8 mouse cellular contexts compared by ENCODE assay signal in genomic region chr14:32861149-32861581, GRCm38 (mm10). TPM values are rescaled to one million over a fixed set of nuclear protein-coding genes. Genes with fewer than 3 reads are reported as not detected.
DNase-seq lines count a peak whose midpoint lies in the region; ATAC-seq and TF ChIP-seq lines count a peak whose summit lies in the region.

No protein-coding gene starts in this region.

- ATAC-seq in forebrain, embryonic 14.5 days: no peak
- no peak for ATAC-seq in forebrain, embryonic 15.5 days (replicated peaks)
- ATAC-seq in embryonic facial prominence, embryonic 14.5 days (ENCODE audit: low read depth): peak; percentile 58
- no peak for ATAC-seq in hindbrain, postnatal 0 days
- ATAC-seq in liver, postnatal 0 days: peak; percentile 51
- no peak for ATAC-seq in megakaryocyte progenitor cell, adult 5-6 weeks (replicated peaks; ENCODE audit: poor library complexity)

- no peak overlapping the region for H3K9ac ChIP-seq in forebrain, embryonic 14.5 days (ENCODE audit: low read length)
- no peak overlapping the region for H3K9ac ChIP-seq in forebrain, embryonic 15.5 days (replicated peaks)
- H3K9ac ChIP-seq in embryonic facial prominence, embryonic 14.5 days (ENCODE audit: low read depth, low read length): no peak overlapping the region
- no peak overlapping the region for H3K9ac ChIP-seq in hindbrain, postnatal 0 days (replicated peaks; ENCODE audit: low read length)
- no peak overlapping the region for H3K9ac ChIP-seq in liver, postnatal 0 days (replicated peaks)

- WGBS in forebrain, embryonic 14.5 days: 54% methylated on average over 6 of the region's 6 CpGs
- WGBS in forebrain, embryonic 15.5 days: 44% methylated on average over 6 of the region's 6 CpGs
- WGBS in embryonic facial prominence, embryonic 14.5 days: 14% methylated on average over 6 of the region's 6 CpGs
- WGBS in hindbrain, postnatal 0 days: 35% methylated on average over 6 of the region's 6 CpGs
- 32% methylated on average over 6 of the region's 6 CpGs for WGBS in liver, postnatal 0 days (ENCODE audit: insufficient replicate concordance)

- 0 out of 2 replicates have a peak overlapping the region, but pooled peaks have one; percentile 1 for H3K27ac ChIP-seq in forebrain, embryonic 14.5 days (ENCODE audit: low read depth, low read length)
- no peak overlapping the region for H3K27ac ChIP-seq in forebrain, embryonic 15.5 days (replicated peaks)
- no peak overlapping the region; the same call in 1 of the 2 replicates for H3K27ac ChIP-seq in embryonic facial prominence, embryonic 14.5 days (replicated peaks; ENCODE audit: low read depth, low read length)
- 0 out of 2 replicates have a peak overlapping the region, but pooled peaks have one; percentile 8 for H3K27ac ChIP-seq in hindbrain, postnatal 0 days
- peak overlapping the region; percentile 57; the same call in 1 of the 2 replicates for H3K27ac ChIP-seq in liver, postnatal 0 days (ENCODE audit: low read depth)
- no peak overlapping the region; the same call in 1 of the 2 replicates for H3K27ac ChIP-seq in layer of hippocampus, adult 2 months

- 0 out of 2 replicates have a peak, but pooled peaks cover 7% of the 10 kb centered on the region for H3K27me3 ChIP-seq in forebrain, embryonic 14.5 days (replicated peaks; ENCODE audit: control insufficient read depth, insufficient read depth, low read length)
- H3K27me3 ChIP-seq in forebrain, embryonic 15.5 days: no peaks in the 10 kb centered on the region; the same call in 1 of the 2 replicates
- H3K27me3 ChIP-seq in embryonic facial prominence, embryonic 14.5 days (replicated peaks; ENCODE audit: control insufficient read depth, insufficient read depth, low read length): no peaks in the 10 kb centered on the region
- 0 out of 2 replicates have a peak, but pooled peaks cover 3% of the 10 kb centered on the region for H3K27me3 ChIP-seq in hindbrain, postnatal 0 days (ENCODE audit: insufficient read depth, low read length)
- H3K27me3 ChIP-seq in liver, postnatal 0 days (ENCODE audit: insufficient read depth, low read length): peaks cover 9% of the 10 kb centered on the region

- no peak overlapping the region for H3K4me2 ChIP-seq in forebrain, embryonic 14.5 days (ENCODE audit: low read length)
- H3K4me2 ChIP-seq in forebrain, embryonic 15.5 days (replicated peaks): no peak overlapping the region
- H3K4me2 ChIP-seq in embryonic facial prominence, embryonic 14.5 days (ENCODE audit: low read depth, low read length): no peak overlapping the region
- H3K4me2 ChIP-seq in hindbrain, postnatal 0 days (ENCODE audit: low read depth, low read length): no peak overlapping the region
- no peak overlapping the region for H3K4me2 ChIP-seq in liver, postnatal 0 days (ENCODE audit: low read depth, low read length)

- H3K36me3 ChIP-seq in forebrain, embryonic 14.5 days (ENCODE audit: control insufficient read depth, insufficient read depth, low read length): no peaks in the 10 kb centered on the region
- no peaks in the 10 kb centered on the region for H3K36me3 ChIP-seq in forebrain, embryonic 15.5 days
- 0 out of 2 replicates have a peak, but pooled peaks cover 5% of the 10 kb centered on the region for H3K36me3 ChIP-seq in embryonic facial prominence, embryonic 14.5 days (ENCODE audit: control insufficient read depth, insufficient read depth, low read length)
- H3K36me3 ChIP-seq in hindbrain, postnatal 0 days (ENCODE audit: insufficient read depth, low read length): no peaks in the 10 kb centered on the region
- no peaks in the 10 kb centered on the region for H3K36me3 ChIP-seq in liver, postnatal 0 days (replicated peaks; ENCODE audit: insufficient read depth, low read length)

- no peak for TF ChIP-seq CTCF in hindbrain, postnatal 0 days (IDR thresholded peaks at IDR 0.05; ENCODE audit: low read depth)
- TF ChIP-seq CTCF in liver, postnatal 0 days (IDR thresholded peaks at IDR 0.05; ENCODE audit: low read depth): no peak
- no peak for TF ChIP-seq CTCF in layer of hippocampus, adult 2 months (conservative IDR thresholded peaks at IDR 0.05)

- DNase-seq in forebrain, embryonic 14.5 days (ENCODE audit: low spot score): peak; percentile 17
- DNase-seq in embryonic facial prominence, embryonic 14.5 days (ENCODE audit: low spot score): peak; percentile 87
- DNase-seq in hindbrain, postnatal 0 days (ENCODE audit: low spot score): peak; percentile 59
- no peak for DNase-seq in liver, postnatal 0 days
- no peak for DNase-seq in left cerebral cortex, postnatal 36 days (ENCODE audit: low spot score in 2 of 2)
- DNase-seq in layer of hippocampus, adult 2 months (ENCODE audit: low spot score in 2 of 2): no peak

- intact Hi-C loops in left cerebral cortex, postnatal 36 days (cut with DNase I): no loop called here

- no peaks in the 10 kb centered on the region for H3K9me3 ChIP-seq in forebrain, embryonic 14.5 days (replicated peaks; ENCODE audit: control insufficient read depth, low read length)
- H3K9me3 ChIP-seq in forebrain, embryonic 15.5 days: no peaks in the 10 kb centered on the region
- H3K9me3 ChIP-seq in embryonic facial prominence, embryonic 14.5 days (ENCODE audit: control insufficient read depth, low read length): no peaks in the 10 kb centered on the region
- H3K9me3 ChIP-seq in hindbrain, postnatal 0 days (ENCODE audit: low read length): no peaks in the 10 kb centered on the region
- H3K9me3 ChIP-seq in liver, postnatal 0 days (ENCODE audit: low read length): no peaks in the 10 kb centered on the region

- no peaks in the 10 kb centered on the region for H3K4me1 ChIP-seq in forebrain, embryonic 14.5 days (ENCODE audit: control insufficient read depth, insufficient read depth, low read length)
- H3K4me1 ChIP-seq in forebrain, embryonic 15.5 days: peaks cover 8% of the 10 kb centered on the region
- peaks cover 21% of the 10 kb centered on the region for H3K4me1 ChIP-seq in embryonic facial prominence, embryonic 14.5 days (ENCODE audit: control insufficient read depth, insufficient read depth, low read length)
- H3K4me1 ChIP-seq in hindbrain, postnatal 0 days (ENCODE audit: insufficient read depth, low read length): peaks cover 14% of the 10 kb centered on the region; the same call in 1 of the 2 replicates
- H3K4me1 ChIP-seq in liver, postnatal 0 days (ENCODE audit: insufficient read depth): 0 out of 2 replicates have a peak, but pooled peaks cover 3% of the 10 kb centered on the region

- TF ChIP-seq EP300 in liver, postnatal 0 days (IDR thresholded peaks at IDR 0.05; ENCODE audit: low read depth): no peak

- H3K4me3 ChIP-seq in forebrain, embryonic 14.5 days (ENCODE audit: low read depth, low read length): no peak overlapping the region
- no peak overlapping the region for H3K4me3 ChIP-seq in forebrain, embryonic 15.5 days
- no peak overlapping the region for H3K4me3 ChIP-seq in embryonic facial prominence, embryonic 14.5 days (ENCODE audit: low read depth, low read length)
- no peak overlapping the region for H3K4me3 ChIP-seq in hindbrain, postnatal 0 days (ENCODE audit: low read length)
- H3K4me3 ChIP-seq in liver, postnatal 0 days (ENCODE audit: low read depth, low read length): no peak overlapping the region
- no peak overlapping the region for H3K4me3 ChIP-seq in layer of hippocampus, adult 2 months

RNA-seq across cellular contexts. Expression of gene Vstm4, which starts 4.6 kb away (rescaled TPM):
- 6.0 and 9.2 TPM in 2 replicates for polyA plus RNA-seq in forebrain, embryonic 14.5 days (2014; fragmentation: Nextera tagmentation; extraction: Ambion mirVana)
- polyA plus RNA-seq in forebrain, embryonic 15.5 days (2015; fragmentation: Nextera tagmentation; extraction: Ambion mirVana): 6.5 and 7.1 TPM in 2 replicates
- polyA plus RNA-seq in embryonic facial prominence, embryonic 14.5 days (2014; fragmentation: Nextera tagmentation; extraction: Ambion mirVana): 38.0 and 40.2 TPM in 2 replicates
- 9.6 and 9.8 TPM in 2 replicates for total RNA-seq in hindbrain, postnatal 0 days (2014; rRNA removed)
- polyA plus RNA-seq in hindbrain, postnatal 0 days (2015; fragmentation: Nextera tagmentation; extraction: Ambion mirVana): 14.8 and 14.9 TPM in 2 replicates
- 5.9 and 6.0 TPM in 2 replicates for polyA plus RNA-seq in liver, postnatal 0 days (2015; fragmentation: Nextera tagmentation; extraction: Ambion mirVana)
- not detected in 2 replicates for total RNA-seq in megakaryocyte progenitor cell, adult 5-6 weeks (2015)
- 0.03 TPM in 1 of 2 replicates, not detected in the other for total RNA-seq in megakaryocyte progenitor cell, adult 5-6 weeks (2017)
- total RNA-seq in left cerebral cortex, postnatal 36 days (2021): 1 to 10 TPM; 3.1 to 4.5 TPM
- total RNA-seq in layer of hippocampus, adult 2 months (2021): 1 to 10 TPM; 3.3 to 3.6 TPM

RNA-seq across cellular contexts. Expression of gene Fam170b, which starts 27.4 kb away (rescaled TPM):
- polyA plus RNA-seq in forebrain, embryonic 14.5 days (2014; fragmentation: Nextera tagmentation; extraction: Ambion mirVana): not detected in 2 replicates
- polyA plus RNA-seq in forebrain, embryonic 15.5 days (2015; fragmentation: Nextera tagmentation; extraction: Ambion mirVana): not detected in 2 replicates
- polyA plus RNA-seq in embryonic facial prominence, embryonic 14.5 days (2014; fragmentation: Nextera tagmentation; extraction: Ambion mirVana): not detected in 2 replicates
- not detected in 2 replicates for total RNA-seq in hindbrain, postnatal 0 days (2014; rRNA removed)
- not detected in 2 replicates for polyA plus RNA-seq in hindbrain, postnatal 0 days (2015; fragmentation: Nextera tagmentation; extraction: Ambion mirVana)
- 0.06 and 0.11 TPM in 2 replicates for polyA plus RNA-seq in liver, postnatal 0 days (2015; fragmentation: Nextera tagmentation; extraction: Ambion mirVana)
- not detected in 2 replicates for total RNA-seq in megakaryocyte progenitor cell, adult 5-6 weeks (2015)
- not detected in 2 replicates for total RNA-seq in megakaryocyte progenitor cell, adult 5-6 weeks (2017)
- total RNA-seq in left cerebral cortex, postnatal 36 days (2021): not detected
- not detected for total RNA-seq in layer of hippocampus, adult 2 months (2021)

Comparison
In these comparisons a context has a peak if more than half of its experiments do, and no peak if none do; other contexts are left out.
1. H3K27ac ChIP-seq: peak in forebrain, embryonic 14.5 days (single experiment), hindbrain, postnatal 0 days (single experiment) and liver, postnatal 0 days (single experiment); none in forebrain, embryonic 15.5 days (single experiment), embryonic facial prominence, embryonic 14.5 days (single experiment) and layer of hippocampus, adult 2 months (single experiment).
2. ATAC-seq: peak in embryonic facial prominence, embryonic 14.5 days (single experiment) and liver, postnatal 0 days (single experiment); none in forebrain, embryonic 14.5 days (single experiment), forebrain, embryonic 15.5 days (single experiment), hindbrain, postnatal 0 days (single experiment) and megakaryocyte progenitor cell, adult 5-6 weeks (single experiment).
3. DNase-seq: peak in forebrain, embryonic 14.5 days (single experiment), embryonic facial prominence, embryonic 14.5 days (single experiment) and hindbrain, postnatal 0 days (single experiment); none in liver, postnatal 0 days (single experiment), left cerebral cortex, postnatal 36 days (0 of 2) and layer of hippocampus, adult 2 months (0 of 2).